8 mouse cellular contexts compared by ENCODE assay signal in genomic region chr1:78310021-78310752, GRCm38 (mm10). TPM values are rescaled to one million over a fixed set of nuclear protein-coding genes. Genes with fewer than 3 reads are reported as not detected.
DNase-seq lines count a peak whose midpoint lies in the region; ATAC-seq lines count a peak whose summit lies in the region.

Sgpp2 (plus strand) TSS chr1:78310345.

- WGBS in forebrain, embryonic 16.5 days = under 1% methylated on average over 65 of the region's 68 CpGs
- WGBS in liver, embryonic 12.5 days (ENCODE audit: insufficient replicate concordance) = 2% methylated on average over 67 of the region's 68 CpGs
- under 1% methylated on average over 64 of the region's 68 CpGs for WGBS in neural tube, embryonic 13.5 days

- peak within 1 kb of the TSS; percentile 46 for H3K9ac ChIP-seq in forebrain, embryonic 16.5 days (replicated peaks; ENCODE audit: low read depth, low read length)
- no peak within 1 kb of the TSS for H3K9ac ChIP-seq in liver, embryonic 12.5 days
- peak within 1 kb of the TSS; percentile 55 for H3K9ac ChIP-seq in neural tube, embryonic 13.5 days

- peak; percentile 13 to 30 for DNase-seq in adrenal gland, adult 18-20 months (ENCODE audit: low spot score in 2 of 2)
- no peak for DNase-seq in adrenal gland, postnatal 4 days (ENCODE audit: low spot score in 2 of 2)
- DNase-seq in cerebellum, adult 11-12 months = peak; percentile 93
- peak; percentile 77 for DNase-seq in kidney, adult 18-20 months
- DNase-seq in thymus, postnatal 0 days (ENCODE audit: low spot score) = no peak

- peak within 1 kb of the TSS; percentile 97 for H3K4me2 ChIP-seq in forebrain, embryonic 16.5 days (ENCODE audit: low read length)
- peak within 1 kb of the TSS; percentile 65 for H3K4me2 ChIP-seq in liver, embryonic 12.5 days
- peak within 1 kb of the TSS; percentile 99 for H3K4me2 ChIP-seq in neural tube, embryonic 13.5 days

- H3K4me1 ChIP-seq in forebrain, embryonic 16.5 days (replicated peaks; ENCODE audit: control insufficient read depth, insufficient read depth, low read length) = peaks cover 20% of the 10 kb centered on the region
- no peaks in the 10 kb centered on the region for H3K4me1 ChIP-seq in liver, embryonic 12.5 days
- peaks cover 20% of the 10 kb centered on the region for H3K4me1 ChIP-seq in neural tube, embryonic 13.5 days (replicated peaks)

- H3K27me3 ChIP-seq in forebrain, embryonic 16.5 days (replicated peaks; ENCODE audit: control insufficient read depth, insufficient read depth, low read length) = peaks cover 27% of the 10 kb centered on the region
- peaks cover 59% of the 10 kb centered on the region for H3K27me3 ChIP-seq in liver, embryonic 12.5 days (replicated peaks)
- H3K27me3 ChIP-seq in neural tube, embryonic 13.5 days = peaks cover 63% of the 10 kb centered on the region

- H3K27ac ChIP-seq in forebrain, embryonic 16.5 days (ENCODE audit: low read length) = no peak within 1 kb of the TSS
- no peak within 1 kb of the TSS for H3K27ac ChIP-seq in liver, embryonic 12.5 days
- H3K27ac ChIP-seq in neural tube, embryonic 13.5 days (replicated peaks) = no peak within 1 kb of the TSS

- peak; percentile 36 for ATAC-seq in forebrain, embryonic 16.5 days
- no peak for ATAC-seq in liver, embryonic 12.5 days
- ATAC-seq in neural tube, embryonic 13.5 days (ENCODE audit: low read depth) = peak; percentile 64

- no peaks in the 10 kb centered on the region for H3K9me3 ChIP-seq in forebrain, embryonic 16.5 days (ENCODE audit: control insufficient read depth, low read length)
- H3K9me3 ChIP-seq in liver, embryonic 12.5 days (replicated peaks) = no peaks in the 10 kb centered on the region
- no peaks in the 10 kb centered on the region for H3K9me3 ChIP-seq in neural tube, embryonic 13.5 days

- no peaks in the 10 kb centered on the region for H3K36me3 ChIP-seq in forebrain, embryonic 16.5 days (ENCODE audit: control insufficient read depth, insufficient read depth)
- no peaks in the 10 kb centered on the region for H3K36me3 ChIP-seq in liver, embryonic 12.5 days
- no peaks in the 10 kb centered on the region for H3K36me3 ChIP-seq in neural tube, embryonic 13.5 days

- H3K4me3 ChIP-seq in forebrain, embryonic 16.5 days (replicated peaks; ENCODE audit: low read length) = peak within 1 kb of the TSS; percentile 49
- peak within 1 kb of the TSS; percentile 45 for H3K4me3 ChIP-seq in liver, embryonic 12.5 days
- peak within 1 kb of the TSS; percentile 55 for H3K4me3 ChIP-seq in neural tube, embryonic 13.5 days

RNA-seq across cellular contexts. Expression of gene Sgpp2, which starts in this region (rescaled TPM):
- total RNA-seq in adrenal gland, adult 18-20 months (2021) = 1 to 10 TPM; 2.3 to 3.5 TPM
- 1 to 10 TPM; 1.1 to 5.8 TPM for total RNA-seq in adrenal gland, postnatal 4 days (2021)
- polyA plus RNA-seq in forebrain, embryonic 16.5 days (2015; fragmentation: Nextera tagmentation; extraction: Ambion mirVana) = 0.43 and 0.89 TPM in 2 replicates
- polyA plus RNA-seq in liver, embryonic 12.5 days (2016; fragmentation: Nextera tagmentation; extraction: Ambion mirVana) = 0.13 and 0.32 TPM in 2 replicates
- 2.0 and 2.3 TPM in 2 replicates for polyA plus RNA-seq in neural tube, embryonic 13.5 days (2015; fragmentation: Nextera tagmentation; extraction: Ambion mirVana)
- polyA plus RNA-seq in thymus, postnatal 0 days (2015; fragmentation: Nextera tagmentation; extraction: Ambion mirVana) = 0.12 and 0.29 TPM in 2 replicates

Comparison
In these comparisons a context has a peak if more than half of its experiments do, and no peak if none do; other contexts are left out.
1. DNase-seq: peak in adrenal gland, adult 18-20 months (2 of 2), cerebellum, adult 11-12 months (single experiment) and kidney, adult 18-20 months (single experiment); none in adrenal gland, postnatal 4 days (0 of 2) and thymus, postnatal 0 days (single experiment).
2. Peak in ATAC-seq, H3K4me3 ChIP-seq, H3K9ac ChIP-seq and H3K4me2 ChIP-seq in forebrain, embryonic 16.5 days; RNA of the gene not detected or under 1 TPM.
3. Peak in every context shown above with its lines, with median percentiles within 50 percentile points of each other: H3K4me2 ChIP-seq and H3K4me3 ChIP-seq.